Mouse (Mus musculus) lung, adult 18-20 months (tissue): ENCODE data around the gene Cacna1b.
A peak's percentile ranks its signal among the peaks of the same experiment; 100 is the strongest.

Experiments used
- DNase-seq, 2 experiments: peaks; one replicate each; pipeline ENCODE4 v3.0.0; 2022; ENCODE audit warnings: mixed read lengths in 2 of 2

Gene Cacna1b

DNA sequence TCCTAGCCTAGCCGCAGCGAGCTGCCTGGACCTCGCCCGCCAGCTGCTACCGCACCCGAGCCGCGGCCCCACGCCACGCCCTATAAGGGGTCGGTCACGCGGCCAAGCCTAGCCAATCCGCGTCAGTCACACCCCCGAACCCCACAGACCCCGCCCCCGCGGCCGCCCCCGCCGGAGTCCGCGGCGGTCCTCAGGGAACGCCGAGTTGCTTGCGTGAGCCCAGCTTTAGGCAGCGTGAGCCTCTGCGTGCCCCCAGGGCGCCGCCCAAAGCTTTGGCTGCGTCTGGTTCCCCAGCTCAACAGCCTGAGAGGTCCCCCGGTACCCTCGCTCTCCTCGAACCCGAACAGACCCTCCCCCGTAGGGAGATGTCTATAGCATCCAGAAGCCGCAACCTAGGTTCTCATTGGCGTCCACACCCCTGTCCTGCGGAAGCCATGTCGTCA lies at the start of gene Cacna1b:
Cacna1b (minus strand) TSS at position 38 of the 443 bp plus-strand sequence.
- peak; percentile 17 to 19 for DNase-seq

- DNase-seq, result no peak
Measured at GRCm38 (mm10) chr2:24809746-24810145, 46.8 kb upstream of the Cacna1b start.

DNA sequence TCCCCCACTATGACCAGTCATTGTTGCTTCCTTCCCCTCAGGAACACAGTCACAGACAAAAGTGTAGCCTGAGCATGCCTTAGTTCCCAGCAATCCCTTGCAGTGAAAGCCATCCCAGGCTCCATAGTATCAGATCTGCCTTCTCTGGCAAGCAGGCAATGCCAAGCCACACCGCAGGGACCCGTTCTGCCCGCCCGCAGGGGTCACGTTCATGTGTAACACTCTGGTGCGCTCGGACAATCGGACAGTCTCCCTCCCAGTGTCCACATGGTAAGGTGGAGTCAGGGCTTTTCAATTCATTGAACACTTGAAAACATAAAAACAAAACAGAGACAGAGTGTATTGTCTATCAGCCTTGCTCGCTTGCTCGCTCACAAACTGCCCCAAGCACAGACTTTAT lies 44.7 kb upstream of the Cacna1b start:
- DNase-seq, result no peak

DNA sequence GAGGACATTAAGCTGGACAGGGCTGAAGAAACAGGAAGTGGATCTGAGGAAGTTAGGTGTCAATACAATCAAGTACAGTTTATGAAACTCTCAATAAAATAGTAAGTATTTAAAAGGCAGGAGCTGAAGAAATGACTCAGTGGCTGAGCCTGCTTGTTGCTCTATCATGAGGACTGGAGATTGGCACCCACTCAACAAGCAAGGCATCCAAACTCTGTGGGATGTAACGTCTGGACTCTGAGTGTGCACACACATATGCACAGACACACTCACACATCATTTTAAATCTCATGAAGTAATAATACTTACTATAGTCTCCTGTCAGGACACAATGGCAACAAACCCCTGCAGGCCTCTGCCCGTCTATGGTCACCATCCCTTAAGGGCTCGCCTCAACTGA lies 44.1 kb upstream of the Cacna1b start:
- no peak for DNase-seq

- no peak for DNase-seq
Measured at GRCm38 (mm10) chr2:24806143-24806542, 43.2 kb upstream of the Cacna1b start.

GRCm38 (mm10) chr2:24805621-24806020 lies 42.7 kb upstream of the Cacna1b start:
- no peak for DNase-seq

- DNase-seq, result no peak
Measured at GRCm38 (mm10) chr2:24796833-24797457, 34.0 kb upstream of the Cacna1b start.

DNA sequence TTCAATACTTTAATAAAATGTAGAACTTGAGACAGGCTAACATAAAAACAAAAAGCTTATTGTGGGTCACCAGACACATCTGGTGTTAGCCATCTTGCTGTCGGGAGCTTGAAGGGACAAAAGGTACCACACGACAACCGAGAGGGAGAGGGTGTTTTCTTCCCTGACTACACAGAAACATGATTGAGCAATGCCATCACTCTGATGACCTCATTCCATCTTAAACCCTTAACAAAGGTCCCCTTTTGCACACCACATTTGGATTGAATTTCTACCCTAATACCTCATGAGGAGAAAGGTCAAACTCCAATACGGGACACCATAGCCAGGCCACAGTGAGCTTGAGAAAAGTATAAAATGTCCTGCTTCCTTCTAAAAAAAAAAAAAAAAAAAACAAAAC lies 24.3 kb upstream of the Cacna1b start:
- DNase-seq, result no peak

DNA sequence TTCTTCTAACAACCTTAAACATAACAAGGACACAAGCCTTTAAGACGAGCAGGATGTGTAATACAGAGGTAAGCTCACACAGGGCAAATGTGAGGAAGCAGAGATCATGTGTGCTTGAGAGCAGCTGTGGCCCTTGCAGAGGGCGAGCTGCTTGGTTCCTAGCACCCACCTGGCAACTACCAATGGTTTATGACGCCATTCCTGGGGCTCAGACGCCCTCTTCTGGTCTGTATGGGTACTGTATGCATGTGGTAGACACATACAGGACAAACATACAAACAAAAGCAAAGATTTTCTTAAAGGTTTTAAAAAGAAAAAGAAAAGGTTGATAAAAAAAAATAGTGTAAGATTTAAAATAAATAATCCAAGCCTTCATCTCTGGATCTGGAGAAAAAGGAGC lies 18.3 kb upstream of the Cacna1b start:
- no peak for DNase-seq

- no peak for DNase-seq
Measured at GRCm38 (mm10) chr2:24776831-24777230, 13.9 kb upstream of the Cacna1b start.

DNA sequence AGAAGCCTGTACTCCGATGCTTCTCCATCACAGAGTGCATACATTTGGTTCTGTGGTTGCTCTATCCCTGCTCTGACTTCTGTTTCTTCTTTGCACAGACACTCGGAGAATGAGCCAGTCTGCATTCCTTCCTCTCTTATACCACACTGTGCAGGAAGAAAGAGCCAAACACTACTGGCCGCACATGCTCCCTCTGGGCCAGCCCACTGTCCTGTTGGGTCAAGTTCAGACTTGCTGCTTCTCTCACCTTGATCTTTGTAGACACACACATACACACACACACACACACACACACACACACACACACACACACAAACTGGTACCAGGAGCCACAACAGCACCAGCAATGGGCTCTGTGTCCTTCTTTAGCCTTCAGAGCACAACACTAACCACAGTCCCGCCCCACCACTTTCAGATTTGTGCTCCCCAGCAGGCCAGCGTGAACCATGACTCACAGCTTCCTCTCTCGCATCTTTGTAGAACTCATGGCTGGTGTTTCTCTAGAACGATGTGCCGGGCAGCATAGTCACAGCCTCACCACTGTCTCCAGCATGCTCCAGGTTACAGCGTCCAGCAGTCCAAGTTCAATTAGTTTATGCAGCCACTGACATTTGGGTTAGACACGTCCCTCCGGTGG lies 13.1 kb upstream of the Cacna1b start:
- no peak for DNase-seq

DNA sequence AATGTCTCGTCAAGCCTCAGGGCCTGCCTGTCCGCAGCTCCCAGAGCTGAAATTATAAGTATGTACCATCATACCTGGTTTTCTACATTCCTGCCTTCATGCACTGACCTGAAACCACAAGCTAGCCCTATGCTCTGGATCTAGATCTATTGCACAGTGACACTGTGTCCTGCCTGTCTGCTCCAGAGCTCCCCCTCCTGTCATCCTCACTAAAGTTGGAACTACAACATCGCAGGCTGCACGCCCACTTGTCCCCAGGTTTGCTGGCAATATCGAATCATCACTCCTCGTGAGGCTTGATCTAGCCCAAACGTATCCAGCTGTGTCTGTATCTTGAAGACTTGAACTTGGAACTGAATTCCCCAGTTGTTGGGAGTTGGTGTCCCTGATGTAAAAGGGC lies 11.9 kb upstream of the Cacna1b start:
- DNase-seq, result no peak

DNA sequence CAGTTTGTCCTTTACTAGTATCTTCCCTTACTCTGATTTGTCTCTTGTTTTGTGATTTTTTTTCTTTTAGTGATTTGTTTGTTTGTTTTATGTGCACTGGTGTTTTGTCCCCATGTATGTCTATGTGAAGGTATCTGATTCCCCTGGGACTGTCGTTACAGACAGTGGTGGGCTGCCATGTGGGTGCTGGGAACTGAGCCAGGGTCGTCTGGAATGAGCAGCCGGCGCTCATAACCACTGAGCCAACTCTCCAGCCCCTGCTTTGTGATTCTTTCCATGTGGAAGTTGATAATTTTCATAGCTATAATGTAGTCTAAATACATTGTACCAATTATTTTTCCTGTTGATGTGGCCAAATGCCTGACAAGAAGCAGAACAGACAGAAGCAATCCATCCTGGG lies 7.9 kb upstream of the Cacna1b start:
- no peak for DNase-seq

DNA sequence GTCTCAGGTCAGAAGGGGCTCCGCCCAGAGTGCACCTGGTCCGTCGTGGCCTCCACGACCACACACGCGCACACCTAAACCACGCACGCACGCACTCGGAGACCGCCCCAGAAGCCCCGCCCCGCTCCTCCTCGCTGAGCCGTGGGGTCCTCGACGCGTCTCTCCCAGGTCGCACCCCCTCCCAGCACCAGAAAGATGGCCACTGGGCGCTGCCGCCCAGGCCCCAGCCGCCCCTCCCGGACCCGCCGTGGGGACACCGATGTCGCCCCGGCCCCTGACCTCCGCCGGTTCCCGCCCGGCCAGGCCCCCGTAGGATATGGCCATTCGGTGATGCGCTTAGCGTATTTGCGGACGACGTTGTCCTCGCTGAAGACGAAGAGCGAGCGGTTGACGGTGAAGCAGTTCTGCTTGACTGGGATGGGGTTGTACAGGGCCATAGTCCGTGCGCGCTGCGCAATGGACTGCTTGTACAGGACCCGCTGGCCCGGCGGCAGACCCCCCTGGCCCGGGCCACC lies 449 bp downstream of the Cacna1b start:
- DNase-seq, result no peak

GRCm38 (mm10) chr2:24761923-24762445 lies 968 bp downstream of the Cacna1b start:
- DNase-seq, result peak; percentile 14 to 30

GRCm38 (mm10) chr2:24755276-24755675 lies 7.7 kb downstream of the Cacna1b start:
- peak; percentile 38 to 49 for DNase-seq

DNA sequence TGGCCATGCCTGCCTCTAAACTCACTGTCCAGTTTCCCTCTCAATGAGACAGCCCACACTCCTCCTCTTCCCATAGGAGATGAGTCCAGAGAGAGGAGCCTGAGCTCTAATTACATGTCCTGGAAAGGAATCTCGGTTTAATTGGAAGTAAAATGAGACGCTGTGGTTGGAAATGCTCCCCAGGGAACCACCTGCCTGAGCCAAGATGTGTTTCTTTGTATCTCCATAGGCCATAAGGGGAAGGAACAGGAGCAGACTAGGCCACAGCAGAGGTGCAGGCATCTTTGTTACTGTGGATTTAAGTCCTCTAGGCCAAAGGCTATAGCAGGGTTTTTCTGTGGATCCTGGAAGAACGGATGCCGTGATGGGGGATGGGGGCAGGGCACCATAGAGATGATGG lies 10.4 kb downstream of the Cacna1b start:
- DNase-seq, result no peak

DNA sequence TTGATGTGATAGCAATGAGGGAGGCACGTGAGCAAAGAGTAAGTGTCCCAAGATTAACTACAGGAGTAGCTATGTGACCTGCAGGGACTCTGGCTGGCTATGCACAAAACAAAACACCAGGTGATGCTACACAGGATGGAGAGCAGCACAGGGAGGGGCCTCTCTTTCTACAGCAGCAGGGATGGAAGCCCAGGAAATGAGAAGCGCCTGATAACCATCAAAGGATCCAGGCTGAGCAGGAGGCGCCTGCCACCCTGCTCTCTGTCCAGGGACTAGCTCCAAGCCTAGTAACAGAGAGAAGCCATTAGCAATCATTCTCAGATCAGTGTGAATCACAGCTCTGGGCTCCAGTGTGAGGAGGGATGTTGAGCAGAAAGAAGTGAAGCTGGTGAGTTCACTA lies 12.9 kb downstream of the Cacna1b start:
- no peak for DNase-seq

GRCm38 (mm10) chr2:24747878-24748277 lies 15.1 kb downstream of the Cacna1b start:
- DNase-seq, result no peak

- no peak for DNase-seq
Measured at GRCm38 (mm10) chr2:24739701-24740100, 23.3 kb downstream of the Cacna1b start.

GRCm38 (mm10) chr2:24733157-24733556 lies 29.8 kb downstream of the Cacna1b start:
- DNase-seq, result no peak

GRCm38 (mm10) chr2:24725865-24726264 lies 37.1 kb downstream of the Cacna1b start:
- DNase-seq, result no peak

GRCm38 (mm10) chr2:24719645-24720379 lies 43.1 kb downstream of the Cacna1b start:
- DNase-seq, result peak; percentile 51 to 67

DNA sequence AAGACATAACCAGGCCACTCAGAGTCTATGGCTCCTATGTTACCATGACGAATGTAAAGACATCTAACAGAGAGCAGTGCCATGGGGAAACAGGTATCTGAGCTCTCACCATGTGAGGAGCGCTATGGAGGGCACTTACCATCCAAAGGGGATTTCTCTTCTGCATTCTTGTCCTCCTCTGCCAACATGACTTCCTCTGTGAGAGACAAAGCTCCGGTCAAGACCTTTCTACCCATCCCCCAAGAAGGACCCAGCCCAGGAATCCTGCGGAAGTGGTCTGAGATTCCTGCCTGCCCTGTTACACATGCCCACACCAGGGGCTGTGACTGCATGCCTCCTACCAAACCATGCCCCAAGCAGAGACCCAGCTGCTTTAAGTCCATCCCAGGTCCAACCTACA lies 44.0 kb downstream of the Cacna1b start:
- no peak for DNase-seq
